Mouse (Mus musculus) right cerebral cortex, postnatal 25 days (tissue): ENCODE data around the gene Ltbp1.

Experiments
- DNase-seq: peaks from one replicate; pipeline ENCODE4 v3.0.0; 2022

Gene Ltbp1

DNA sequence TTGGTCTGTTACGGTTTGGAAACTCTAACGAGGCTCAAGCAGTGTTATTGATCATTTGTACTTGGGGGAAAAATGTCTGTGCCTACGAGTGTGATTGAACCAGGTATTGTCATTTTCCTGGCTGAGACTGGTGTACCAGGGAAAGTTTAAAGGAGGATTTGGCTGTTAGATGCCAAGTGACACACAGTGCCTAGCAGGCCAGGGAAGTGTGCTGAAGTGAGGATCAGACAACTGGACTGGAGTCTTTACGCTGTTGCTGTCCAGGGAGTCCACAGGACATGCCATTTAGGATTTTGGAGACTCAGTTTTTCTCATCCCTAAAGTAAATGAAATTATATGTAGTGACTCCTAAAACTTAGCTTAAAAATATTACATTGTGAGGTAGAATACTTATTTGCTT lies 174.9 kb downstream of the Ltbp1 start:
- no peak for DNase-seq

DNA sequence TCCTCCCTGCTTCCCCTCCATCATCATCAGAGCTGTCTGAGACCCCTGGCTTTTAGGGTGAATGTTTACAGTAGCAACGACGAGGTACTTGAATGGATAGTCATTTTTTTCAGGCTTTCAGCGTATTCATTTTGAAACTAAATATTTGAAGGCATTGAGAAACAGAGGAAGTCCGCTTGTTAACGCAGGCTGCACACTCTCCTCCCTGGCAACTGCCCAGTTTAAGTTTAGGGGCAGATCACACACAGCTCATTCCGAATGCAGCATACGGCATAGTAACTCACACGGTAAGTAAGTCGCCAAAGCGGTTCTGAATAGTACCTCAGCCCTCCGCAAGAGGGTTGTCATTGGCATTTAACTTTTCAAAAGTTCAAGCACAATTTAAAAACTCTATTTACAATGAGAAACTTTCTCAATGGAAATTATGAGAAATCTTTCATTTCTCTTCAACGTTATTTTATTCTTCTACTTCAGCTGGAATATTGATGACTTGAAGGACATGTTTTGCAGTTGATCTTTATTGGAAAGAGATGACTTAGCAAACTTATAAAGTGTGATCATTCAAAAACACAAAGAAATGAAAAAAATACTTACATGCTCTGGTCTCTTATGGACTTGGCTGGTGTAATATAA lies 175.7 kb downstream of the Ltbp1 start:
- DNase-seq = no peak

DNA sequence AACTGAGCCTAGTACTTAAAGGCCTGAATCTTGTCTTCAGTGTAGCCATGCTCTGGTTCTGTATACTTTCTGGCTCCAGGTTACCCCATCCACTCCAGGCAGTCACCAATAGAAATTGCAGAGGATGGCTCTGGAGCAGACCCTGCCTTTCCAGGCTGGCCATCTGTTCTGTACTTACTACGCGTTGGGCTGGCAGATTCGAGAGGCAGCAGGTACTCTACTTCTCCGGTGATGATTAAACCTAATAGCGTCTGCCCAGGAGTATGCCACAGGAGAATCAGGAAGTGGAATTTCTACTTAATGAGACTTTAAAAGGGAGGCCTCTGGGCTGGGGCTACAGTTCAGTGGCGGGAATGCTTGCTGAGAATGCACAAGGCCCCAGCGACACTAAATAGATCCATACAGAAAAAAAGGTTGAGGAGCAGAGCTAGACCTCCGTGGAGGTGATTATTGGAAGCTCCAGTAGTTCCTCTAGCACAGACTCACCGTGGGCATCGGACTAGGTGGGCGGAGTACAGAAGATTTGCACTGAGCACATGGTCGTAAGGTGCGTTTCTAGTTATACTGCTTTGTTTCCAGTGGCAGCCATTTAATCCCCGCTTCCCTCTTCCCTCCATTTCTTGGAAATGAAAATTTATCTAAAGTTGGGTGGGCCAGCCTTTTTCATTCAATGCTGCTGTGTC lies 177.1 kb downstream of the Ltbp1 start:
- DNase-seq = no peak

DNA sequence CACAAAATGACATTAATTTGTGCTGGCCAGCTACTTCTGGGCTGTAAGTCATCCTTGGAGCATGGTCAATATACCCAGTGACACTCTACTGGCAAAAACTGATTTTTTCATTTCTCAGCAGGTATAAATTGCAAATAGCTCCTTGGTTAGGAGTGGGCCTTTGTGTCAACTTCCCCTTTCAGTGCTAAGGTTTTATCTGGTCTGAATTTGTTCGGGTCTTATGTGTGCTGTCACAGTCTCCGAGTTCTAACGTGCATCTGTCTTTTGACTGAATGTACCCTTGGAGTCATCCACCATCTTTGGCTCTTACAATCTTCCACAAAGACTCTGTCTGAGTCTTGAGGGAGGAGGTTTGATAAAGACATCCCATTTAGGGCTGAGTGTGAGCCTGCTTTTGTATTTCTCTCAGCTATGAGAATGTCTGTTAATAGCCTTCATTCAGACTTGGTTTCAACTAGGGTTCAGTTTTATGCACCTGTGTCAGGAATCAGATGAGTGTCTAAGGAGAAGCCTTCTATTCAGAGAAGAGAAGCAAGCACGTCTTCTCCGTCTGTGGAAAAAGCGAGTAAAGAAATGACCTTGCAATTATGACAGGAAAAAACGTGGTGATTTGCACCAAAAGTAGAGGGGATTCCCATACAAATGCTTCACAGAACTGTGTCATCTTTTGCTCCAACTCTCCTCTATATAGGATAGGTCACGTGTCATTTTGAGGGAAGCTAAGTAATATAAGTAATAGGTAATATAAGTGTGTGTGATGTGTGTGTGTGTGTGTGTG lies 181.6 kb downstream of the Ltbp1 start:
- no peak for DNase-seq

DNA sequence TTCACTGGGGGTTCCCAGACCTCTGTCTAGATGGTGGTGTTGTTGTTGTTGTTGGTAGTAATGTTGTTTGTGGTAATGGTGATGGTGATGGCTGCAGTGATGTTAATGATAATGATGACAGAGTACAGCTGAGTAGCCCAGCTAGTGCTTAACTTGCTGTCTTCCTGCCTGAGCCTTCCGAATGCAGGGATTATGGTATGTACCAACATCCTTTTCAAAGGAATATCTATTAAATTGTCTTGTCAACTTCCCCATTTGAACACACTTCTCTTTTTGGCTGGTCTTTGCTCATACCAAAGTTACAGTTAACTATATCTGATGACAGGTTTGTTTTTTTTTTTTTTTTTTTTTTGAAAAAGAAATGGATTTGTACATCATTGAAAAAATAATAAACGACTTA lies 191.6 kb downstream of the Ltbp1 start:
- no peak for DNase-seq

DNA sequence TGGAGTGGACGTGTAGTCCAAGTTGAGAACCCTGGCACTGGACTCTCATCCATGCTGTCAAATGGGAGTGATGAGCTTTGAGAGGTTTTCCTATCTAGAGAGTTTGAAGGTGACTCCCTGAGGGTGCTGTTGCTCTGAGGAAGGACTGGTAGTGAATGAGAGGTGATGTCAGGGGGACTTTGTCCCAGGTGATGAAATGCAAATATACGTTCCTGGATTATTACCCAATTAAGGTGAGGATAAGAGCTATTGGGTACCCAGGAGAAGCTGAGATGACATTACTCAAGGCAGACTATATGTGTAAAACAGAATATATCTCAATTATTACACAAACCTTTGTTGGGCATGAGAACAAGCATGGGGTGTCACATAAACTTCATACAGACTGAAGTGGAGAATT lies 193.4 kb downstream of the Ltbp1 start:
- DNase-seq = no peak

DNA sequence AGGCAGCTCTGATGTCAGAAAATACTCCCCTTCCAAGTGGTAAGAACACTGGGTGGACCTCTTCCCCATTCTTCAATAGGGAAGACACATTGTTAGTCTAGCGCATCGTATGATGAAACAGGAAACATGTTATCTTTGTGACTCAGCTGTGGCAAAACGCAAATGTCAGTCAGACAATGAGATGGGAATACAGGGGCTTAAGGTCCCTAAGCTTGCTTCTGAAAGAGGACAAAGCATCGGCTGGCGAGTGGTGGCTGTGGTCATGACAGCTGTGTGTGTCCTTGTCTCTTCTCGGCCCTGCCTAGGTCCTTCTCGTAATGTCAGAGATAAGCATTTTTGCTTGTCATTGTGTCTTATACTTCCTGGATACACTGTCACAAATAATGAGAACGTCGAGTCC lies 194.3 kb downstream of the Ltbp1 start:
- DNase-seq = no peak

DNA sequence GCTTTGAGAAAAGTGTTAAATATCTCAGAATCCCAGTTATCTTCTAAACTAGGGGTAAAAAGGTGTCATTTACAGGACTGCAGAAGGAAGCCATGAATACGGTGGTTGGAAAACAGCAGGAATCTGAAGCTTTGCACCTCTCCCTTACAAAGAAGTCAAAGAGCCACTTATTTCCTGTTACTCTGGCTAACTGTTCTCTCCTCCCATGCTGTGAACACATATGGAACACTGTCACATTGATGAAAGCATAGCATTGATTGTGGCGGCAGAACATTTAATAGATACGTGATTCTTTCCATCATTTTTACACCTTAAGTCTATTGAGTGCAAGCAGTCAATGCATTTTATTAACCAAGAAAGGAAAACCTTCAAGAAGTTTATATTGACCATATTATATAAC lies 196.9 kb downstream of the Ltbp1 start:
- DNase-seq = no peak

DNA sequence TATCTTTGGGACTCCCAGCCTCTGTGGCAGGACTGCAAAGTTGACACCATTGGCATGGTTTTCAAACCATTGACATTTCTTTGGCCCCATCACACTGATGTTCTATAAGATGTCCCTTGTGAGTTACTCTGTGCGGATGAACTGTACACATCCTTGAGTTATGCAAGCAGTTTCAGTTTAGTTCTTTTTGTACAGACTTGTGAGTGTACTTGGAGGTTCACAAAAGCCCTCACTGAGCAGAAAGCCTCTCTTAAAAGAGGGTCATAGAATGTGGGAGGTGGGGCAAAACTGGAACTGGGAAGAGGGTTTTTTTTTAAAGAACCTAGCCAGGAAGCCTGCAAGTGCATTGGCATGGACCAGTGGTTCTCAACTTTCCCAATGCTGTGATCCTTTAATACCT lies 198.7 kb downstream of the Ltbp1 start:
- no peak for DNase-seq

DNA sequence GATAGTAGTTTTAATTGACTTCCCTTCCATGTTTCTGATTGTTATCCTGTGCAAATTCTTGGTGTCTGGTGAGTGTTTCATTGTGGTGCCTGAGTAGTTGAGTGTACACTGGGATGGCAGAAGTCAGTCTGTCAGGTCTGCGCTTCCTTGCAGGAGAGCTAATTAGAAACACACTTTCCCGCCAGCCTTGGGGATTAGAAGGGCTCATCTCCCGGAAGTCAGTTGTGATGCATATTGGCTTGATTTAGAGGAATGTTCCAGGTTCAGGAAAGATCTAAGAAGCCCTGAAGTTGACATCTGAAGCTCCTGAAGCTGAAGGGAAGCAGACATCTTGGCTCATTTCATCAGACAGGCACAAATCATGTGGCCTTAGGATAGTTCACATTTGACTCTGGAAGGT lies 200.9 kb downstream of the Ltbp1 start:
- no peak for DNase-seq

DNA sequence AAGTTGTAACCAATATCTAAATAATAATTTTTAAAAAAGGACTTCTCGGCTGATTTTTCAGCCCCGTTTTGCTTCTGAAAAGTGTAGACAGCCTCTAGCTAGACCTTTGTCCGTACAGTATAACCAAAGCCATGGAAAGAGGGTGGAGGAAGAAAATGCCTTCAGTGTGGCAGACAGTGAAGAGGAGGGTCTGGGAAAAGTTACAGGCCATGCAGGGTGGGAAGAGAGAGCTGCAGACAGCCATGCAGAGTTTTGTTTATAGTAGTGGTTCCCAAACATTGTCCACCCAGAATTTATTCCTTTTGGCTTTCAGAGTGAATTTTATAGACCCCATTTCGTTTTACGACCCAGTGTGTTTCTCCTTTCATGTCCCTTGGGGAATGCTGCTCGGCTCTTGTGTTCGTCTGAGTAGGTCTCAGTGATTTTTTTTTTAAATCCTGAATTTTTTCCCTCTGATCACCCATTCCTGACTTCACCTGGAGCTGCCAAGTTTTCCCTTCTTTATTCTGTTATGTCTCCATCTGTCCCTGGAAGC lies 202.9 kb downstream of the Ltbp1 start:
- no peak for DNase-seq

DNA sequence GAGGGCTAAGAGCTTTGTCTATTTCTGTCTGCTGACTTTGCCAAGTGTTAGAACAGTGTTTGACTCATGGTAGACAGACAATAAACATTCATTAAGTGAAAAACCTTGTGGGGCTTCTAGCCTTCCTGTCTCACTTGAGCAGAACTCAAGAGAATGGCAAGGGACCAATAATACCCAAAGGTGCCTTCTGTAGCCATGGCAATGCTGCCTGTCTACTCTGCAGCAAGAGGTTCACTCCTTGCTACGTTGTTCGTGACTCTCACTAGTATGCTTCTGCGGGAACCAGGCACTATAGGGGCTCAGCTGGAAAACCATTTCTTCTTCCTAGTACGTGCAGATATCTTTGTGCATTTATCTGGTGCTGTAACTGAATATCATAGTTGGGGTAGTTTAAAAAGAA lies 205.2 kb downstream of the Ltbp1 start:
- no peak for DNase-seq

DNA sequence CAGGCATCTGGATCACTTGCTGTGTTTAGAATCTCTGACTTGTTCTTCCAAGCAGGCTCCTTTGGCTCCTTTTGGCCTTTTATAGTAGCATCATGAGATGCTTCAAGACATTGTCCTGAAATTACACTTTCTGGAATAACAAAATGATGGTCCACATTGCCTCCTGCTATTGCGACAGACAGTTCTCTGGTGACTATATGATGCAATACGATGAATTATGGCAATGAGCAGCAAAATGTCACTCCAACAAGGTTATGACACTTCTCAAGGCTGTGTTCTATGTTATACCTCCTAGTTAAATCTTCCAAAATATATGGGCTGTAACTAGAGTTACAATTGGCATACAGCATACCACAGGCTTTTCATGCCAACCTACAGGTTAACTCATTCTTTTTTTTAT lies 211.0 kb downstream of the Ltbp1 start:
- DNase-seq = no peak

DNA sequence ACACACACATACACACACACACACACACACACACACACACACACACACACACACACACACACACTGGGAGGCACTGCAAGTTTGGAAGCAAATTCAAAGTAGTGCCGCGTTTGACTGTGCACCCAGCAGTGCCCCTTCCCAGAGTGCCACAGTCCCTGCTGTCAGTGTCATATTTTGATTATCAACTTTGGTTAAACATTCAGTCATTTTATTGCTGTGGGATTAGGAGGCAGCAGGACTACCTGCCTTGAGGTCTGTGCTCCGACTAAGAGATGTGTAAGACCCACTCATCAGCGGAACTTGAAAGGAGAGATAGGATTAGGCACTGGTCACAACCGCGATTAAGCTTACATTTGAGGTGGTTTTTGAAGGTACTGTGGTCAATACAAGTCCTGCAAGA lies 213.3 kb downstream of the Ltbp1 start:
- DNase-seq = no peak

DNA sequence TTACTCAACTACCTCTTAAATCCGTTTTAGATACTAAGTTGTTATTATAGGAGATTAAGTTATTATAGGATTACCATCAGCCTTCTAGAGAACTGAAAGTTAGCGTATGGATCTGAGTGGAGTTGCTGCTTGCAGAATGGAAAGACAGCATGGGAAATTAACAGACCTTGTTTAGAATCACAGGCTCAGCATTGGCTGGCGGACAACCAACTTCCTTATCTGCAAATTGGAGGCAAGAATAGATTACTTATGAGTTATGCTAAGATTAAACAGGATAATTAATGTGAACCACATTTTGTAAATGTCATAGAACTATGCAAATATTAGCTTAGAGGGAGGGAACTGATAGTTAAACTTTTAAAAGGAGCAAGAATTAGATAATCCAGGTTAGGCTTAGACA lies 223.0 kb downstream of the Ltbp1 start:
- no peak for DNase-seq

DNA sequence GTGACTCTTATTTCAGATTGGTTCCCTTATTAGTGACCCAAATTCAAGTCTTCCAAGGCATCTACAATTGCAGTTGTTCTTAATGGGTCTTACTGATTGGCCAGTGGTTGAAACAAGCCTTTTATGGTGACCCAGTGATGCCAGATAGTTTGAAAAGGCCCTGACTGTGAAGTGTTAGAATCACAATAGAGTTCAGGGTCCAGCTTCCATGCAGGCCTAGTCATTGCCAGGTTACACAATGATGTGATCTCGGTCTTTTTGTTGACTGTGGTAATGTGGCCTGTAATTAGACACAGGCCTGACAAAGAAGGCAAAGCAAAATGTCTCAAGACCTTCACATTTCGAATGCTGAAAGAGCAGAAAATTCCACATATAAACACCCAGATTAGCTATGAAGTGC lies 227.8 kb downstream of the Ltbp1 start:
- DNase-seq = no peak

DNA sequence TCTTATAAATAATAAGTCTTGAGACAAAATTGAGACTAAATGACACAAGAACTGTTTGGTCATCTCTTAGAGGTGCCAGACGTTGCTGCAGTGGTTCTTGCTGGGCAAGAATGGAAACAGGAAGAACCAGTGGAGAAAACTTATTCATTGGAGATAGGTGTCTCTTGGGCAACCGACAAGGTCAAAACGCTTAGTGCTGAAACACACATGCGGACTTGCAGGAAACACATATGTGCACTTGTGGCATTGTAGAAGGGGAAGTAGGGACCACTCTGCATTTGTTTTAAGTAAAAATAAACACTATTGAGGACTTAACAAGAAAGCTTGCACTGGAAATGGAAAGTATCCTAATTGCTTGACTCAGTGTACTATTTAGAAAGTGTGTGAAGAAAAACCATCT lies 228.6 kb downstream of the Ltbp1 start:
- DNase-seq = no peak

DNA sequence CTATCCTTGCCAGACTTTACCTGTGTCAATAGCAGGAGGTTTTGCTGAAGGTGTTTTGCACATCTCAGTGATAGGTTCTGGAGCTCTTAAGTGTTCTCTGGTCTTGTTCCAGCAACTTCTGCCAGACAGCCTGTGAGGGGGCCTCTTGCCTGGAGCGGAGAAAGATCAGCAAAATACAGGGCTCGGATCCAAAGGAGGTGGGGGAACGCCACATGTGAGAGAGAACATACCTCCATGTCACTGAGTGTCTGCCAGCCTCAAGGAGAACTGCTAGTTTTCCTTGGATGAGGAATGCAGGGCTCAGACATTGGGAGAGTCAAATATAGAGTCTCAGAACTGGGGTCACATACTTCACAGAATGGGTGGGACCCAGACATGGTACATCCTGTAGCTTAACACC lies 230.4 kb downstream of the Ltbp1 start:
- DNase-seq = peak; percentile 10

DNA sequence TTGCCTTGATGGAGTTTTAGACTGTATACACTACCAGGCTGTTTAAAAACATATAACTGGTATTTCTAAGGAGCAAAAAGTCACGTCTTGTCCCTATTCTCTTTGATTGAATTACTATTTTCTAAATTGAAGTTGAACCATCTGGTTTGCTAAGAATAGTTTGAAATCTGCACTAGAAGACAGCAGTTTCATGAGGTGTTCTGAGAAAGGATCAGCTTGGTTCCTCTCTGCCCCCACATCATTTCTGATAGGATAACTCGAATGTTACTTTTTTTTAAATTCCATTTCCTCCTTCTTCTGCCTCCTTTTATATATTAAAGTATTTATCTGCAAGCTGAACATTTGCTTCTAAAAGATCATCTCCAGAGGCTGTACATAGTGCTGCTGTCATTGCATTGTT lies 231.2 kb downstream of the Ltbp1 start:
- DNase-seq = no peak

DNA sequence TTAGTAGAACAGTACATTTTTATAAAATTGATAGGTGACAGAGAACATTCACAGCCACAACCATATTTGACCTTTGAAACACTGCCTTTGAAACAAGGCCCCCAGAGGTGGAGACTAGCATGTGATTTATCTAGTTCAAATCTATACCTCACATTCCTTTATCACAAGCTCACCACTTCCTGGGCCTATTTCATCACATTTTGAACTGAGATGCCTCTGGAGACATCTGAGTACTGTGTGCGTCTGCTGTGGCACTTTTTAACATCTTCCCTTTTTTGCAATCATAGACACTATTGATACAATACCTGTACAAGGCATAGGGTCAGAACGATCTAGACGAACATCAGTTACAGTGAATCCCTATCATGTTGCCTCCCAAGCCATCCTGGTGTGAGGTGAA lies 232.1 kb downstream of the Ltbp1 start:
- DNase-seq = no peak

DNA sequence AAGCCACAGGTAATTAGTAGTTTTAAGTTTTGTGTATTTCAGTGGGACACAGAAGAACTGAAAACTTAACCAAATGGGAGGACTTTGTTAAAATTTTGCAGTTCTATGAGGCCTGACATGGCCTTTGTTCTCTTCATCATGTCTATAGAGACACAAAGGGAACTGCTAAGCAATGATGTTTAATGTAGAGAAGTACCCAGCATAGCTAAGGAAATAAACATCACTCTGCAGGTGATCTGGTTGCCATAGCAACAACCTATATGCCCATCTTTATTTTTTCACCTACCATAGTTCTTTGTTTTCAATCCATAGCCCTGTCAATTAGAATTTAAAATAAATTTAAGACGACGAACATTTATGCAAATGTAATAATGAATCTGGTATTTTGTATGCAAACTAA lies 233.3 kb downstream of the Ltbp1 start:
- DNase-seq = no peak

DNA sequence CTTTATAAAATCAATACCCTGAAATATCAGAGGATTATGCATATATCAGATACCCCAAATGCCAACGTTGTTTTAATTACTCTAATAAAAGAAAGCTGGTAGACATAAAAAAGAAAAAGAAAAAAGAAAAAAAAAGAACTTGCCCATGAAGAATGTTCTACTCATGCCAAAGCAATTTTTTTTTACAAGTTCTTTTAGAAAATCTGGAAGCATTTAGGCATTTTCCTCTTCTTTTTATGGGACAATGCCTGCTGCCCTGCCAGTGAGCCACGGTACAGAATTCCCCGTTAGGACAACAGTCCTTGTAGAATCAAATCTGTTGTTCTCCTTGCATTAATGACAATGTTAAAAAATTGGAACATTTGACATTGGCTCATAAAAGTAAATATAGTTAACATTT lies 234.2 kb downstream of the Ltbp1 start:
- DNase-seq = no peak

DNA sequence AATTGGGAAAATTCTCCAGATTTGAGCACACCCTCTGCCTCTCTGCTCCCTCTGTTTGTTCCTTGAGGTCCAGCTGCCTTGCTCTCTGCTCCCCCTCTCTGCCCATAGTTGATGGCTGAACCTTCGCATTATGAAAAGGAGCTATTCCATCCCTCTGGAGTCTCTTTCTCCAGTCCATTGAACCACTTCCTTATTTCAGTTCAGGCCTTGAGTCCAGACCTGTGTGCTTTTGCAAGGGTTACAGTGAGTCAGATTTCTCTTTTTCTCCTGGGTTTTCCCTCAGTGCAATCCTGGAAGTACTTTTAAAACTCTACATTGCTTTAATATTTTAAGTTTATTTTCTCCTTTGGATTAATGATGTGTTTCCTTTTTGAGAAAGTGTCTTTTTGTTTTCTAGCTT lies 236.7 kb downstream of the Ltbp1 start:
- DNase-seq = no peak

DNA sequence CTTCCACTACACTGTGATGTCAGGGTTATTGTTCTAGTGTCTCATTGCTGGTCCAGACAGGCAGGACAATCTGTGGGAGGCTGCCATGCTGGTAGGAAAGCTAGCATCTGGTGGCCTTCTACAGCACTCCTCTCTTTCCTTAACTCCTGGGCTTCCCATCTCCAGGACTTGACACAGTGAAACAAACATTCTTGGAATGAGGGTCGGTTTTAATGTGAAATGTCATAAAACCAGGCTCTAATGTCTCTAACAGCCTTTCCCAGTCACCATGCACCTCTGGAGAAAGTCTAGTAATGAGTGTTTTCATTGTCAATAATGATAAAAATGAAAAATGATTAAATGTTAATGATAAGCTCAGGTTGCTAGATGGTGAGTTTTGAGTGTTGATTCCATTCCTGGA lies 237.9 kb downstream of the Ltbp1 start:
- no peak for DNase-seq
